Mouse (Mus musculus) forebrain, postnatal 0 days (tissue): Measurements from ENCODE around the gene Nhsl1. TPM values are rescaled to one million over a fixed set of nuclear protein-coding genes. Genes with fewer than 3 reads are reported as not detected.

Source experiments
- ATAC-seq: fragments of 200-750 bp; cut with Nextera tagmentation; 2 replicates; pipeline ENCODE4 v1.8.0; 2017; ENCODE audit warnings: mild to moderate bottlenecking, moderate library complexity
- DNase-seq: peaks from one replicate; pipeline ENCODE4 v3.0.0-alpha.2; 2015
- H3K27ac ChIP-seq: fragments of 300-500 bp; sonication (generic); 2 replicates; pipeline ENCODE4 v1.5.1; 2014; ENCODE audit warnings: low read depth, mild to moderate bottlenecking, antibody characterized with exemption, low read length, moderate library complexity, mixed read lengths
- H3K27me3 ChIP-seq: fragments of 300-500 bp; sonication (generic); 2 replicates; pipeline ENCODE4 v1.6.1; 2014; ENCODE audit warnings: mild to moderate bottlenecking, low read length, mixed read lengths; ENCODE audit not compliant: insufficient read depth
- H3K36me3 ChIP-seq: fragments of 300-500 bp; sonication (generic); 2 replicates; pipeline ENCODE4 v1.6.1; 2014; ENCODE audit warnings: mild to moderate bottlenecking, moderate library complexity; ENCODE audit not compliant: insufficient read depth
- H3K4me1 ChIP-seq: fragments of 300-500 bp; sonication (generic); 2 replicates; pipeline ENCODE4 v1.6.1; 2014; ENCODE audit warnings: antibody characterized with exemption; ENCODE audit not compliant: insufficient read depth
- H3K4me2 ChIP-seq: fragments of 300-500 bp; sonication (generic); 2 replicates; pipeline ENCODE4 v1.6.1; 2014; ENCODE audit warnings: low read depth, mild to moderate bottlenecking, moderate library complexity
- H3K4me3 ChIP-seq: fragments of 300-500 bp; sonication (generic); 2 replicates; pipeline ENCODE4 v1.5.1; 2014; ENCODE audit warnings: low read depth, low read length, mixed read lengths
- H3K9ac ChIP-seq: fragments of 300-500 bp; sonication (generic); 2 replicates; pipeline ENCODE4 v1.6.1; 2014; ENCODE audit warnings: mild to moderate bottlenecking
- H3K9me3 ChIP-seq: fragments of 300-500 bp; sonication (generic); 2 replicates; pipeline ENCODE4 v1.6.1; 2016; ENCODE audit warnings: low read length
- CTCF ChIP-seq: sonication (generic); IDR thresholded peaks from 2 replicates; pipeline ENCODE4 v1.5.1; 2016; ENCODE audit warnings: antibody characterized with exemption, control low read depth, low read depth
- WGBS: fragments of 180-500 bp; shearing (Covaris S2); extraction: QIAGEN DNeasy Blood & Tissue Kit; methylation state at CpG from one replicate; pipeline ENCODE4 v1.1.7; 2014; 5-methylcytosine and 5-hydroxymethylcytosine counted together
- polyA plus RNA-seq: library from polyadenylated mRNA; unstranded; fragments of >200 nt; fragmentation: Nextera tagmentation; extraction: Ambion mirVana; gene quantifications from 2 replicates; pipeline ENCODE4 v1.2.1, GENCODE M21; 2015
- total RNA-seq: library from RNA; depleted of rRNA; stranded (reverse); fragments of >200 nt; gene quantifications from 2 replicates; pipeline ENCODE4 v1.2.3, GENCODE M21; 2014

The Nhsl1 gene
- total and polyA plus RNA-seq, 2 experiments from 2014 or later = 8.9 to 22.0 TPM

DNA sequence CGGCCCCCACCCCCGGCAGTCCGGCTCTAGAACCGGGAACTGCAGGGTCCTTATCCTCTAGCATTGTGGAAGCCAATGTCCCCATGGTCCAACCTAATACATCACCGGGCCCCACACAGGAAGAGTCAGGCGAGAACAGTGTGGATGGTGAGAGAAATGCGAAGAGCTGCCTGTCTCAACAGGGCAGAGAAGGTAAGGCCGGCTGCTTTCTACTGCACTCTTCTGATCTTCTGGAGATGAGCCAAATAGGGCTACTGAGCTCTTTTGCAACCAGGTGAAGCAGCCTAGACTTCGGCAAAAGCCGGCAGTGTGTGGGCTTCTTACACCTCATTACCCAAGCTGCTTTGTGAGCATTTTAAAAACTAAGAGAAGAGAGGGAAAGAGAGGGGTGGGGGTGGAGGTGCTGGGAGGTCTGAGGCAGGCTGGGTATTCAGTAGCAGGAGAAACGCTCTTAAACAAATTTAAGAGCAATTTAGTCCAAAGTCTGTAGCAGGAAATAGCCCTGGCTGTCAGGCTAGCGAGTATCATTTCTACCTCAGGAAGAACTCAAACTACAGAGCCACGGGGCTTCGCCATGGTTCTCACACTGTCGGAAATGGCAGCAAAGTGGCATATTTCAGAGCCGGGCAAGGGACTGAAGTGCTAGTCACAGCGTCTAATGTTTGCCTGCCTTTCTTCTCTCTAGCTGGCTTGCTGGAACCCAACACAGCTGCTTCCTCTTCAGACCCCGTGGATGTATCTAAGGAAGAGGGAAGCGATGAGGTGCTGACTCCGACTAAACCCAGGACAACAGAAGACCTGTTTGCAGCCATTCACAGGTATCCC, 208.3 kb downstream of the Nhsl1 start:
- Histone ChIP-seq H3K4me1 (peaks cover 5% of the 10 kb centered on the region; the same call in 1 of the 2 replicates), H3K9ac (no peak overlapping the region), H3K36me3 (peaks cover 23% of the 10 kb centered on the region), H3K27ac (no peak overlapping the region), H3K9me3 (no peaks in the 10 kb centered on the region), H3K4me3 (no peak overlapping the region), H3K4me2 (peak overlapping the region; percentile 14; the same call in 1 of the 2 replicates), H3K27me3 (no peaks in the 10 kb centered on the region)
- no peak for TF ChIP-seq CTCF
- 48% methylated on average over 20 of the region's 20 CpGs for WGBS
- DNase-seq (no peak), ATAC-seq (peak; percentile 14)

DNA sequence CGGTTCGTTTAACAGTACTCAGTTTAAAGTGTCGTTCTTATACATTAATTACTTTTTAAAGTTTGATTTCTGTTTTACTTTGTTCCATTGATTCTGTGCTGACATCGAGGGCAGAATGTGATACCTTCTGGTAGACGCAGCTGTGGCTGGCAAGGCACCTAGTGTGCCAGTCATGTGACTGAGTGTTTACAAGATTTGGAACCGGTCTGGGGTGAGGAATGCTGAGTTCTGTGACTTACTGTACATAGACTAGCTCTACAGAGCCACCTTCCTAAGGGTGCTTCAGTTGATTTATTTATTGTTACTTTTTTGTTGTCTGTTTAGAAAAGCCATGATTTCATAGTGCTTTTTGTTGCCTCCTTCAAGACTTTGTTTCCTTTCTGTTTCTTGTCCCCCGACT, 209.0 kb downstream of the Nhsl1 start:
- TF ChIP-seq CTCF = no peak
- Histone ChIP-seq H3K9me3 (no peaks in the 10 kb centered on the region), H3K27ac (no peak overlapping the region), H3K4me1 (peaks cover 5% of the 10 kb centered on the region; the same call in 1 of the 2 replicates), H3K27me3 (no peaks in the 10 kb centered on the region), H3K36me3 (peaks cover 26% of the 10 kb centered on the region), H3K4me2 (no peak overlapping the region), H3K9ac (no peak overlapping the region), H3K4me3 (no peak overlapping the region)
- DNase-seq (no peak), ATAC-seq (no peak)
- WGBS = 42% methylated on average over 7 of the region's 7 CpGs

DNA sequence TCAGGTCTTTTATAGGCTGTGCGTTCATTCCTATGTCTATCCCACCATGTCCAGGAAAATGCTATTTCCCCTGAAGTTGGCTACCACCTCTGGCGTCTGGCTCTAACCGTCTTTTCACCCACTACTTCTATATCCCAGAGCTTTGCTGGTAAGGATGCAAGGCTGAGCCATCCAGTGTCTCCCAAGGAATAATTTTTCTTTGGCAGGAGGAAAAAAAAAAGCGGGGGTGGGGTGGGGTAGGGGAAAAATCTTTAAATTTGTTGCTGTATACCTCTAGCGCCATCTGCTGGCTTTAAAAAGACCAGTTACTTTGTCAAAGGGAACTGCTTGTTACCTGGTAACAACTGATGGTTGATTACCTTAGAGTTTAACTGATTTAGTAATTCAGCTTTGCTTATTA, 209.7 kb downstream of the Nhsl1 start:
- WGBS = 36% methylated on average over 5 of the region's 5 CpGs
- no peak for ATAC-seq
- no peaks in the 10 kb centered on the region for H3K27me3 ChIP-seq
- TF ChIP-seq CTCF = peak; percentile 77
- no peak overlapping the region for H3K9ac ChIP-seq
- no peak overlapping the region for H3K4me3 ChIP-seq
- H3K4me2 ChIP-seq = no peak overlapping the region
- H3K36me3 ChIP-seq = peaks cover 26% of the 10 kb centered on the region
- H3K4me1 ChIP-seq = peaks cover 5% of the 10 kb centered on the region; the same call in 1 of the 2 replicates
- H3K27ac ChIP-seq = no peak overlapping the region
- DNase-seq = peak; percentile 83
- H3K9me3 ChIP-seq = no peaks in the 10 kb centered on the region

- no peak for TF ChIP-seq CTCF
- no peak for DNase-seq
- H3K9ac ChIP-seq = no peak overlapping the region
- no peak overlapping the region for H3K4me3 ChIP-seq
- no peak for ATAC-seq
- peaks cover 5% of the 10 kb centered on the region; the same call in 1 of the 2 replicates for H3K4me1 ChIP-seq
- H3K4me2 ChIP-seq = no peak overlapping the region
- no peak overlapping the region for H3K27ac ChIP-seq
- 82% methylated on average over 4 of the region's 4 CpGs for WGBS
- H3K36me3 ChIP-seq = peaks cover 22% of the 10 kb centered on the region
- H3K27me3 ChIP-seq = no peaks in the 10 kb centered on the region
- no peaks in the 10 kb centered on the region for H3K9me3 ChIP-seq
Observed at GRCm38 (mm10) chr10:18529177-18529576, 210.4 kb downstream of the Nhsl1 start.

- Histone ChIP-seq H3K27ac (no peak overlapping the region), H3K36me3 (peaks cover 16% of the 10 kb centered on the region), H3K4me3 (no peak overlapping the region), H3K4me1 (peaks cover 5% of the 10 kb centered on the region; the same call in 1 of the 2 replicates), H3K27me3 (no peaks in the 10 kb centered on the region), H3K9ac (no peak overlapping the region), H3K9me3 (no peaks in the 10 kb centered on the region), H3K4me2 (no peak overlapping the region)
- no peak for TF ChIP-seq CTCF
- no peak for ATAC-seq
- WGBS = 62% methylated on average over 4 of the region's 4 CpGs
- peak; percentile 59 for DNase-seq
Observed at GRCm38 (mm10) chr10:18530161-18530560, 211.4 kb downstream of the Nhsl1 start.

- no peak for DNase-seq
- no peak for ATAC-seq
- peaks cover 12% of the 10 kb centered on the region; the same call in 1 of the 2 replicates for H3K36me3 ChIP-seq
- no peaks in the 10 kb centered on the region for H3K9me3 ChIP-seq
- WGBS = 71% methylated on average over 8 of the region's 8 CpGs
- no peaks in the 10 kb centered on the region for H3K4me1 ChIP-seq
- no peak overlapping the region for H3K4me3 ChIP-seq
- no peak overlapping the region for H3K27ac ChIP-seq
- no peak overlapping the region for H3K4me2 ChIP-seq
- no peaks in the 10 kb centered on the region for H3K27me3 ChIP-seq
- TF ChIP-seq CTCF = no peak
- H3K9ac ChIP-seq = no peak overlapping the region
Observed at GRCm38 (mm10) chr10:18532293-18532692, 213.5 kb downstream of the Nhsl1 start.

- Histone ChIP-seq H3K9me3 (no peaks in the 10 kb centered on the region), H3K36me3 (peaks cover 5% of the 10 kb centered on the region; the same call in 1 of the 2 replicates), H3K27ac (no peak overlapping the region), H3K27me3 (no peaks in the 10 kb centered on the region), H3K4me3 (no peak overlapping the region), H3K9ac (no peak overlapping the region), H3K4me1 (no peaks in the 10 kb centered on the region), H3K4me2 (no peak overlapping the region)
- ATAC-seq = no peak
- 91% methylated on average over 2 of the region's 2 CpGs for WGBS
- DNase-seq = no peak
- TF ChIP-seq CTCF = no peak
Observed at GRCm38 (mm10) chr10:18536889-18537288, 218.1 kb downstream of the Nhsl1 start.
